Mouse (Mus musculus): ENCODE results near the gene Pde2a. TPM values are rescaled to one million over a fixed set of nuclear protein-coding genes. Genes with fewer than 3 reads are reported as not detected.

Gene Pde2a
- polyA plus RNA-seq, 1 experiment from 2014 or later = 12.7 TPM

GRCm38 (mm10) chr7:101538141-101538933 is 116.8 kb downstream of the Pde2a start:
- Histone ChIP-seq H3K4me3 (ENCODE audit: low read length) (no peak overlapping the region), H3K4me1 (ENCODE audit: control insufficient read depth, insufficient read depth, low read length) (no peaks in the 10 kb centered on the region; the same call in 1 of the 2 replicates), H3K4me2 (ENCODE audit: low read depth, low read length) (peak overlapping the region; percentile 23; the same call in 1 of the 2 replicates), H3K27me3 (ENCODE audit: control insufficient read depth, insufficient read depth, low read length) (0 out of 2 replicates have a peak, but pooled peaks cover 2% of the 10 kb centered on the region), H3K9me3 (replicated peaks; ENCODE audit: control insufficient read depth, low read length) (no peaks in the 10 kb centered on the region), H3K36me3 (ENCODE audit: control insufficient read depth, insufficient read depth) (no peaks in the 10 kb centered on the region), H3K9ac (ENCODE audit: low read length) (no peak overlapping the region), H3K27ac (ENCODE audit: low read length) (no peak overlapping the region)
- 40% methylated on average over 14 of the region's 14 CpGs for WGBS
- no peak for ATAC-seq (replicated peaks; ENCODE audit: extremely low read depth, insufficient read depth, low FRiP score)

- H3K9me3 ChIP-seq (replicated peaks; ENCODE audit: control insufficient read depth, low read length) = no peaks in the 10 kb centered on the region
- H3K4me3 ChIP-seq (ENCODE audit: low read length) = no peak overlapping the region
- H3K9ac ChIP-seq (ENCODE audit: low read length) = no peak overlapping the region
- H3K27me3 ChIP-seq (ENCODE audit: control insufficient read depth, insufficient read depth, low read length) = no peaks in the 10 kb centered on the region
- H3K4me1 ChIP-seq (ENCODE audit: control insufficient read depth, insufficient read depth, low read length) = no peaks in the 10 kb centered on the region; the same call in 1 of the 2 replicates
- H3K36me3 ChIP-seq (ENCODE audit: control insufficient read depth, insufficient read depth) = no peaks in the 10 kb centered on the region
- no peak for ATAC-seq (replicated peaks; ENCODE audit: extremely low read depth, insufficient read depth, low FRiP score)
- H3K4me2 ChIP-seq (ENCODE audit: low read depth, low read length) = no peak overlapping the region
- no peak overlapping the region for H3K27ac ChIP-seq (ENCODE audit: low read length)
- WGBS = 34% methylated on average over 9 of the region's 9 CpGs
Observed at GRCm38 (mm10) chr7:101539774-101540173, 118.3 kb downstream of the Pde2a start.

GRCm38 (mm10) chr7:101540684-101541083 is 119.2 kb downstream of the Pde2a start:
- ATAC-seq (replicated peaks; ENCODE audit: extremely low read depth, insufficient read depth, low FRiP score) = no peak

DNA sequence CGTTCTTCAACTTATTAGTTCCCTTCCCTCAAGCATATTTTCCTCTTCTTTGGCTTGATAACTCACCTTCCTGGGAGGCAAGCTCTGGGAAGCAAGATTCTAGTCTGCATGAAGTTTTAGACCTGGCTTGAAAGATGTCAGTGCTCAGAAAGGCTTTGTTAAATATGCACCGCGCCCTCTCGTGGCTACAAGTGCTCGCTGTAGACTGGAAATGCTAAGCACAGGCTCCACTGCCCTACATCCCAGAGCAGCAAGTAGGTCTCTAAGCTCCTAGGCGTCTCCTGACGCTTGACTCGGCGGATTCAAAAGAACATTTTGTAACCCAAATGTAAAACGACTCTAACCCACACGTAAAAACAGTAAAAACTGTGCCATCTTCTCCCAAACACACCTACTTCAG is 119.6 kb downstream of the Pde2a start:
- Histone ChIP-seq H3K27ac (ENCODE audit: low read length) (no peak overlapping the region), H3K9me3 (replicated peaks; ENCODE audit: control insufficient read depth, low read length) (no peaks in the 10 kb centered on the region), H3K36me3 (ENCODE audit: control insufficient read depth, insufficient read depth) (no peaks in the 10 kb centered on the region), H3K27me3 (ENCODE audit: control insufficient read depth, insufficient read depth, low read length) (no peaks in the 10 kb centered on the region), H3K4me3 (ENCODE audit: low read length) (no peak overlapping the region), H3K4me1 (ENCODE audit: control insufficient read depth, insufficient read depth, low read length) (no peaks in the 10 kb centered on the region; the same call in 1 of the 2 replicates), H3K4me2 (ENCODE audit: low read depth, low read length) (peak overlapping the region; percentile 20; the same call in 1 of the 2 replicates), H3K9ac (ENCODE audit: low read length) (peak overlapping the region; percentile 38; the same call in 1 of the 2 replicates)
- 7% methylated on average over 11 of the region's 11 CpGs for WGBS
- ATAC-seq (replicated peaks; ENCODE audit: extremely low read depth, insufficient read depth, low FRiP score) = no peak

More at GRCm38 (mm10) chr7:101540684-101541083, 119.2 kb downstream of the Pde2a start:
- no peaks in the 10 kb centered on the region for H3K36me3 ChIP-seq (ENCODE audit: control insufficient read depth, insufficient read depth)
- no peaks in the 10 kb centered on the region for H3K27me3 ChIP-seq (ENCODE audit: control insufficient read depth, insufficient read depth, low read length)
- no peaks in the 10 kb centered on the region for H3K9me3 ChIP-seq (replicated peaks; ENCODE audit: control insufficient read depth, low read length)
- no peak overlapping the region for H3K9ac ChIP-seq (ENCODE audit: low read length)
- H3K4me2 ChIP-seq (ENCODE audit: low read depth, low read length) = no peak overlapping the region
- no peaks in the 10 kb centered on the region; the same call in 1 of the 2 replicates for H3K4me1 ChIP-seq (ENCODE audit: control insufficient read depth, insufficient read depth, low read length)
- 46% methylated on average over 5 of the region's 5 CpGs for WGBS
- H3K4me3 ChIP-seq (ENCODE audit: low read length) = no peak overlapping the region
- no peak overlapping the region for H3K27ac ChIP-seq (ENCODE audit: low read length)

DNA sequence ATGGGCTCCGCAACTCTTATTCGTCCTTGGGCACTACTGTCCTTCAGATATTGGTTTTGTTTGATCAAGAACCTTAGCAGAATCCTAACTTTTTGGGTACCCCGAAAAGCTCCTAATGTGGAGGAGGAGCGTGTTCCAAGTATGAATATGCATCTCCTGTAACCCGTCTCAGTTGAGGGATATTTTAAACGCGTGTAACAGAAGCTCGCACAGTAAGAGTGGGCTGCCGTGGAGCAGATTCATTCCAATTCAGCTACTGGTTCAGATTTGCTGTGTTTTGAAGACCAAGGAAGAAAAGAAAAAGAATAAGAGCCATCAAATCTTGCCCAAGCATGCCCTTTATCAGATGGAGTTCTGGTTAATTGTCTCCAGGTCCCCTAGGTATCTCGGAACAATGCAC is 120.2 kb downstream of the Pde2a start:
- Histone ChIP-seq H3K27ac (ENCODE audit: low read length) (no peak overlapping the region), H3K36me3 (ENCODE audit: control insufficient read depth, insufficient read depth) (no peaks in the 10 kb centered on the region), H3K9ac (ENCODE audit: low read length) (no peak overlapping the region), H3K4me2 (ENCODE audit: low read depth, low read length) (no peak overlapping the region), H3K27me3 (ENCODE audit: control insufficient read depth, insufficient read depth, low read length) (no peaks in the 10 kb centered on the region), H3K4me1 (ENCODE audit: control insufficient read depth, insufficient read depth, low read length) (no peaks in the 10 kb centered on the region; the same call in 1 of the 2 replicates), H3K4me3 (ENCODE audit: low read length) (no peak overlapping the region), H3K9me3 (replicated peaks; ENCODE audit: control insufficient read depth, low read length) (no peaks in the 10 kb centered on the region)
- 75% methylated on average over 10 of the region's 10 CpGs for WGBS
- ATAC-seq (replicated peaks; ENCODE audit: extremely low read depth, insufficient read depth, low FRiP score) = no peak

DNA sequence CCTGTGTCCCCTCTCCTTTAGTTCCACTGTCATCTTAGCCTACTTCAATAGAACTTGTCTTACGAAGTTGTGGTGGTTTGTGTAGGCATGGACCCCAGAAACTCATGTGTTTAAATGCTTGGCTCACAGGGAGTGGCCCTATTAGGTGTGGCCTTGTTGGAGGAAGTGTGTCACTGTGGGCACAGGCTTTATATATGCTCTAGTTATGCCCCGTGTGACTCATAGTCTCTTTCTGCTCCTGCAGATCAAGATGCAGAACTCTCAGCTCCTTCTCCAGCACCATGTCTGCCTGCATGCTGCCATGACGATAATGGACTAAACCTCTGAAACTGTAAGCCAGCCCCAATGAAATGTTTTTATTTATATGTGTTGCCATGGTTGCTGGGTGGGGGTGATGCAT is 126.2 kb downstream of the Pde2a start:
- no peaks in the 10 kb centered on the region for H3K4me1 ChIP-seq (ENCODE audit: control insufficient read depth, insufficient read depth, low read length)
- H3K4me2 ChIP-seq (ENCODE audit: low read depth, low read length) = no peak overlapping the region
- H3K4me3 ChIP-seq (ENCODE audit: low read length) = no peak overlapping the region
- no peak overlapping the region for H3K9ac ChIP-seq (ENCODE audit: low read length)
- H3K27me3 ChIP-seq (ENCODE audit: control insufficient read depth, insufficient read depth, low read length) = no peaks in the 10 kb centered on the region
- 58% methylated on average over 3 of the region's 3 CpGs for WGBS
- no peak overlapping the region for H3K27ac ChIP-seq (ENCODE audit: low read length)
- H3K36me3 ChIP-seq (ENCODE audit: control insufficient read depth, insufficient read depth) = no peaks in the 10 kb centered on the region
- no peaks in the 10 kb centered on the region for H3K9me3 ChIP-seq (replicated peaks; ENCODE audit: control insufficient read depth, low read length)
- ATAC-seq (replicated peaks; ENCODE audit: extremely low read depth, insufficient read depth, low FRiP score) = no peak

GRCm38 (mm10) chr7:101549266-101549665 is 127.8 kb downstream of the Pde2a start:
- H3K4me1 ChIP-seq (ENCODE audit: control insufficient read depth, insufficient read depth, low read length) = no peaks in the 10 kb centered on the region
- no peaks in the 10 kb centered on the region; the same call in 1 of the 2 replicates for H3K27me3 ChIP-seq (ENCODE audit: control insufficient read depth, insufficient read depth, low read length)
- H3K9ac ChIP-seq (ENCODE audit: low read length) = no peak overlapping the region
- H3K9me3 ChIP-seq (replicated peaks; ENCODE audit: control insufficient read depth, low read length) = no peaks in the 10 kb centered on the region
- ATAC-seq (replicated peaks; ENCODE audit: extremely low read depth, insufficient read depth, low FRiP score) = no peak
- H3K4me2 ChIP-seq (ENCODE audit: low read depth, low read length) = no peak overlapping the region
- no peak overlapping the region for H3K27ac ChIP-seq (ENCODE audit: low read length)
- no peak overlapping the region for H3K4me3 ChIP-seq (ENCODE audit: low read length)
- no peaks in the 10 kb centered on the region for H3K36me3 ChIP-seq (ENCODE audit: control insufficient read depth, insufficient read depth)
- 85% methylated on average over 3 of the region's 3 CpGs for WGBS

GRCm38 (mm10) chr7:101550686-101551485 is 129.4 kb downstream of the Pde2a start:
- Histone ChIP-seq H3K9ac (ENCODE audit: low read length) (no peak overlapping the region), H3K4me2 (ENCODE audit: low read depth, low read length) (no peak overlapping the region), H3K36me3 (ENCODE audit: control insufficient read depth, insufficient read depth) (no peaks in the 10 kb centered on the region), H3K27me3 (ENCODE audit: control insufficient read depth, insufficient read depth, low read length) (no peaks in the 10 kb centered on the region; the same call in 1 of the 2 replicates), H3K4me3 (ENCODE audit: low read length) (no peak overlapping the region), H3K4me1 (ENCODE audit: control insufficient read depth, insufficient read depth, low read length) (no peaks in the 10 kb centered on the region), H3K27ac (ENCODE audit: low read length) (no peak overlapping the region), H3K9me3 (replicated peaks; ENCODE audit: control insufficient read depth, low read length) (no peaks in the 10 kb centered on the region)
- ATAC-seq (replicated peaks; ENCODE audit: extremely low read depth, insufficient read depth, low FRiP score) = no peak
- WGBS = 55% methylated on average over 7 of the region's 7 CpGs

DNA sequence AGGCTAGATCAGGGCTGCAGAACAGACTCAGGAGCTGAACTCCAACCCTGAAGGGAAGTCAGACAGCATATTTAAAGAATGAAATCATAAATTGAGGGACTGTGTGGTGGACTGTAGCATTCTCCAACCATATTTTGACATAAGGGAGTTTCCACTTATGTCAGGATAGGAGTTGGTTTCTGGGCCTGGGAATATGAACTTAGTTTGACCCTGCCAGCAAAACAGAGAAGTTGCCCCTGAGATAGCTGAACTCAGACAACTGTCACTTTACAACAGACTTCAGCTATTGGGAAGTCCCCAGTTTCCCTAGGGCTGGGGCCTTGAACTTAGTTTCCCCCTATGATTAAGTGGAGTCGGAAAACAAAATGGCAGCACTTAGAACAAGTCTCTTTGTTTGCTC is 130.0 kb downstream of the Pde2a start:
- WGBS = 71% methylated on average over 1 of the region's 1 CpGs
- Histone ChIP-seq H3K27ac (ENCODE audit: low read length) (no peak overlapping the region), H3K4me2 (ENCODE audit: low read depth, low read length) (no peak overlapping the region), H3K27me3 (ENCODE audit: control insufficient read depth, insufficient read depth, low read length) (no peaks in the 10 kb centered on the region; the same call in 1 of the 2 replicates), H3K9me3 (replicated peaks; ENCODE audit: control insufficient read depth, low read length) (no peaks in the 10 kb centered on the region), H3K9ac (ENCODE audit: low read length) (no peak overlapping the region), H3K4me3 (ENCODE audit: low read length) (no peak overlapping the region), H3K36me3 (ENCODE audit: control insufficient read depth, insufficient read depth) (no peaks in the 10 kb centered on the region), H3K4me1 (ENCODE audit: control insufficient read depth, insufficient read depth, low read length) (no peaks in the 10 kb centered on the region)
- no peak for ATAC-seq (replicated peaks; ENCODE audit: extremely low read depth, insufficient read depth, low FRiP score)

All from heart, embryonic 16.5 days (tissue).